ENCODE assay signal across 9 mouse cellular contexts in genomic region chr2:181714903-181715326, GRCm38 (mm10). TPM values are rescaled to one million over a fixed set of nuclear protein-coding genes. Genes with fewer than 3 reads are reported as not detected.
A peak's percentile ranks its signal among the peaks of the same experiment; 100 is the strongest.
DNase-seq lines count a peak whose midpoint lies in the region; ATAC-seq lines count a peak whose summit lies in the region.
"Had no signal": no experiment of that assay in that cellular context is flagged by ENCODE, and none has a peak within 500 bp of the region (broad histone marks: within the 10 kb centered on the region; RNA-seq: fewer than 3 reads in every experiment).

Oprl1 (plus strand) TSS chr2:181715016.

- DNase-seq in kidney, postnatal 4 days = no peak
- peak; percentile 53 for DNase-seq in embryo, embryonic 11 days
- peak; percentile 80 for DNase-seq in right cerebral cortex, postnatal 25 days
- DNase-seq in lung, postnatal 25 days (ENCODE audit: low spot score) = no peak
- no peak for DNase-seq in spleen, adult 18-20 months

- no peaks in the 10 kb centered on the region for H3K36me3 ChIP-seq in kidney, embryonic 16.5 days (ENCODE audit: insufficient read depth, low read length)
- peaks cover 16% of the 10 kb centered on the region for H3K36me3 ChIP-seq in hindbrain, embryonic 12.5 days
- no peaks in the 10 kb centered on the region for H3K36me3 ChIP-seq in limb, embryonic 15.5 days

- ATAC-seq in kidney, embryonic 16.5 days (ENCODE audit: low FRiP score, low TSS enrichment) = no peak
- peak; percentile 81 for ATAC-seq in hindbrain, embryonic 12.5 days (ENCODE audit: low FRiP score)
- no peak for ATAC-seq in limb, embryonic 15.5 days (ENCODE audit: insufficient number of reproducible peaks, low FRiP score, low TSS enrichment, low read depth)

- 3% methylated on average over 7 of the region's 7 CpGs for WGBS in kidney, embryonic 16.5 days
- WGBS in hindbrain, embryonic 12.5 days = 2% methylated on average over 7 of the region's 7 CpGs
- WGBS in limb, embryonic 15.5 days = 4% methylated on average over 7 of the region's 7 CpGs

- H3K9ac ChIP-seq in kidney, embryonic 16.5 days (replicated peaks; ENCODE audit: low read length) = no peak within 1 kb of the TSS; the same call in 1 of the 2 replicates
- peak within 1 kb of the TSS; percentile 63 for H3K9ac ChIP-seq in hindbrain, embryonic 12.5 days
- H3K9ac ChIP-seq in limb, embryonic 15.5 days = no peak within 1 kb of the TSS

- H3K4me3 ChIP-seq in kidney, embryonic 16.5 days (ENCODE audit: low read length) = no peak within 1 kb of the TSS
- peak within 1 kb of the TSS; percentile 46 for H3K4me3 ChIP-seq in hindbrain, embryonic 12.5 days
- H3K4me3 ChIP-seq in limb, embryonic 15.5 days = no peak within 1 kb of the TSS

- peaks cover 3% of the 10 kb centered on the region; the same call in 1 of the 2 replicates for H3K4me1 ChIP-seq in kidney, embryonic 16.5 days (ENCODE audit: insufficient read depth, low read length)
- peaks cover 33% of the 10 kb centered on the region for H3K4me1 ChIP-seq in hindbrain, embryonic 12.5 days
- H3K4me1 ChIP-seq in limb, embryonic 15.5 days = peaks cover 4% of the 10 kb centered on the region; the same call in 1 of the 2 replicates

- no peak within 1 kb of the TSS for H3K27ac ChIP-seq in kidney, embryonic 16.5 days (ENCODE audit: low read length)
- H3K27ac ChIP-seq in hindbrain, embryonic 12.5 days = peak within 1 kb of the TSS; percentile 90
- no peak within 1 kb of the TSS for H3K27ac ChIP-seq in limb, embryonic 15.5 days
- H3K27ac ChIP-seq: macrophage had no signal

- H3K4me2 ChIP-seq in kidney, embryonic 16.5 days (replicated peaks; ENCODE audit: low read depth, low read length) = peak within 1 kb of the TSS; percentile 30
- H3K4me2 ChIP-seq in hindbrain, embryonic 12.5 days (replicated peaks) = peak within 1 kb of the TSS; percentile 55
- 0 out of 2 replicates have a peak within 1 kb of the TSS, but pooled peaks have one; percentile 21 for H3K4me2 ChIP-seq in limb, embryonic 15.5 days

- H3K9me3 ChIP-seq in kidney, embryonic 16.5 days (ENCODE audit: low read length) = no peaks in the 10 kb centered on the region
- no peaks in the 10 kb centered on the region for H3K9me3 ChIP-seq in hindbrain, embryonic 12.5 days (replicated peaks)
- H3K9me3 ChIP-seq in limb, embryonic 15.5 days = no peaks in the 10 kb centered on the region

- H3K27me3 ChIP-seq in kidney, embryonic 16.5 days (ENCODE audit: insufficient read depth, low read length) = peaks cover 2% of the 10 kb centered on the region; the same call in 1 of the 2 replicates
- H3K27me3 ChIP-seq in hindbrain, embryonic 12.5 days = no peaks in the 10 kb centered on the region
- no peaks in the 10 kb centered on the region for H3K27me3 ChIP-seq in limb, embryonic 15.5 days

RNA-seq across cellular contexts. Expression of gene Oprl1, which starts in this region (rescaled TPM):
- polyA plus RNA-seq in kidney, embryonic 16.5 days (2015; fragmentation: Nextera tagmentation; extraction: Ambion mirVana) = 0.50 and 0.67 TPM in 2 replicates
- 42.7 and 43.2 TPM in 2 replicates for polyA plus RNA-seq in hindbrain, embryonic 12.5 days (2016; fragmentation: Nextera tagmentation; extraction: Ambion mirVana)
- 0.38 and 0.54 TPM in 2 replicates for polyA plus RNA-seq in limb, embryonic 15.5 days (2015; fragmentation: Nextera tagmentation; extraction: Ambion mirVana)
- polyA plus RNA-seq: macrophage had no signal

Comparison
In these comparisons a context has a peak if more than half of its experiments do, and no peak if none do; other contexts are left out.
1. RNA of gene Oprl1 (polyA plus RNA-seq): 42.7 to 43.2 TPM in hindbrain, embryonic 12.5 days; 0.38 to 0.54 TPM in limb, embryonic 15.5 days and 0.50 to 0.67 TPM in kidney, embryonic 16.5 days; every median in the first group is over 10 times any median in the second.
2. DNase-seq: peak in embryo, embryonic 11 days (single experiment) and right cerebral cortex, postnatal 25 days (single experiment); none in kidney, postnatal 4 days (0 of 2), lung, postnatal 25 days (single experiment) and spleen, adult 18-20 months (0 of 2).
3. Peak in every context shown above with its lines, with median percentiles within 50 percentile points of each other: H3K4me2 ChIP-seq.